Mouse (Mus musculus): ENCODE measurements around the gene Vars2.

GRCm38 (mm10) chr17:35639352-35639751, 28.0 kb downstream of the Vars2 start:
- TF ChIP-seq CTCF (conservative IDR thresholded peaks at IDR 0.05; ENCODE audit: low read length) (no peak), NANOG (IDR thresholded peaks at IDR 0.05; ENCODE audit: borderline replicate concordance, low read length) (no peak)
